Mouse (Mus musculus) kidney, postnatal 0 days (tissue): Measurements from ENCODE around the gene Fgfr2. TPM values are rescaled to one million over a fixed set of nuclear protein-coding genes. Genes with fewer than 3 reads are reported as not detected.

Source experiments
- ATAC-seq: fragments of 200-750 bp; cut with Nextera tagmentation; replicated peaks from 2 replicates; pipeline ENCODE4 v1.8.0; 2017; ENCODE audit warnings: low read depth, moderate number of reproducible peaks, moderate TSS enrichment, moderate library complexity; ENCODE audit not compliant: low FRiP score
- DNase-seq: peaks from one replicate; pipeline ENCODE4 v3.0.0-alpha.2; 2016; ENCODE audit warnings: low spot score
- H3K27ac ChIP-seq: fragments of 300-500 bp; sonication (generic); 2 replicates; pipeline ENCODE4 v1.5.1; 2014; ENCODE audit warnings: mild to moderate bottlenecking
- H3K27me3 ChIP-seq: fragments of 300-500 bp; sonication (generic); 2 replicates; pipeline ENCODE4 v1.6.1; 2014; ENCODE audit warnings: low read length, mixed read lengths; ENCODE audit not compliant: insufficient read depth
- H3K36me3 ChIP-seq: fragments of 300-500 bp; sonication (generic); 2 replicates; pipeline ENCODE4 v1.6.1; 2014; ENCODE audit warnings: low read length, mixed read lengths; ENCODE audit not compliant: insufficient read depth
- H3K4me1 ChIP-seq: fragments of 300-500 bp; sonication (generic); replicated peaks from 2 replicates; pipeline ENCODE4 v1.6.1; 2014; ENCODE audit warnings: antibody characterized with exemption, low read length, mixed read lengths; ENCODE audit not compliant: insufficient read depth
- H3K4me2 ChIP-seq: fragments of 300-500 bp; sonication (generic); 2 replicates; pipeline ENCODE4 v1.6.1; 2014; ENCODE audit warnings: mild to moderate bottlenecking, low read length, moderate library complexity, mixed read lengths
- H3K4me3 ChIP-seq: fragments of 300-500 bp; sonication (generic); replicated peaks from 2 replicates; pipeline ENCODE4 v1.5.1; 2014; ENCODE audit warnings: low read depth, low read length
- H3K9ac ChIP-seq: fragments of 300-500 bp; sonication (generic); 2 replicates; pipeline ENCODE4 v1.6.1; 2014; ENCODE audit warnings: low read depth, low read length
- H3K9me3 ChIP-seq: fragments of 300-500 bp; sonication (generic); replicated peaks from 2 replicates; pipeline ENCODE4 v1.6.1; 2016; ENCODE audit warnings: low read length, inconsistent platforms, mixed read lengths
- CTCF ChIP-seq: IDR thresholded peaks from 2 replicates; pipeline ENCODE4 v1.5.1; 2016; ENCODE audit warnings: antibody characterized with exemption, low read depth, mild to moderate bottlenecking, moderate library complexity
- WGBS: fragments of 180-500 bp; shearing (Covaris S2); extraction: QIAGEN DNeasy Blood & Tissue Kit; methylation state at CpG from one replicate; pipeline ENCODE4 v1.1.7; 2014; 5-methylcytosine and 5-hydroxymethylcytosine counted together
- polyA plus RNA-seq: library from polyadenylated mRNA; unstranded; fragments of >200 nt; fragmentation: Nextera tagmentation; extraction: Ambion mirVana; gene quantifications from 2 replicates; pipeline ENCODE4 v1.2.1, GENCODE M21; 2015

Gene Fgfr2
- polyA plus RNA-seq, 1 experiment from 2014 or later = 79.8 TPM

DNA sequence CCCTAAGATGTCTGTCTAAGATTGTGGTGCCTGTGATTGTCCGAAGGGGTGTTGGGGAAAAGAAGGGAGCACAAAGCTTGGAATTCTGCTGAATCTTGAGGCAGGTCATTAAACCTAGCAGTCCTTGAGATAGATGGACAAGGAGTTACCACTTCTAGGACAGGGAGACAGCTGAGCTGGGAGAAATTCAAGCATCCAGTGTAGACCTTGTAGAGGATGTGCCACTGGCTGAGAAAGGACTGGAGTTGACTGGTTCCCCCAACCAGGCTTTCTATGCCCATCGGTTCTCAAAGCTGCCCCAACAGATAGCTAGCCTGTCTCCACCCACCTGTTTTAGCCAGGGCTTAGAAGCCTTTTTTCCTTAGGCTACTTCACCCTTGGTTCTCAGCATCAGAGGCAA, 1576.7 kb downstream of the Fgfr2 start:
- no peak for ATAC-seq
- Histone ChIP-seq H3K9me3 (no peaks in the 10 kb centered on the region), H3K27ac (no peak overlapping the region), H3K9ac (no peak overlapping the region), H3K4me2 (no peak overlapping the region), H3K4me1 (peaks cover 18% of the 10 kb centered on the region; the same call in 1 of the 2 replicates), H3K36me3 (no peaks in the 10 kb centered on the region), H3K27me3 (peaks cover 94% of the 10 kb centered on the region), H3K4me3 (no peak overlapping the region)
- TF ChIP-seq CTCF = no peak
- no peak for DNase-seq
- WGBS = 1% methylated on average over 2 of the region's 2 CpGs

DNA sequence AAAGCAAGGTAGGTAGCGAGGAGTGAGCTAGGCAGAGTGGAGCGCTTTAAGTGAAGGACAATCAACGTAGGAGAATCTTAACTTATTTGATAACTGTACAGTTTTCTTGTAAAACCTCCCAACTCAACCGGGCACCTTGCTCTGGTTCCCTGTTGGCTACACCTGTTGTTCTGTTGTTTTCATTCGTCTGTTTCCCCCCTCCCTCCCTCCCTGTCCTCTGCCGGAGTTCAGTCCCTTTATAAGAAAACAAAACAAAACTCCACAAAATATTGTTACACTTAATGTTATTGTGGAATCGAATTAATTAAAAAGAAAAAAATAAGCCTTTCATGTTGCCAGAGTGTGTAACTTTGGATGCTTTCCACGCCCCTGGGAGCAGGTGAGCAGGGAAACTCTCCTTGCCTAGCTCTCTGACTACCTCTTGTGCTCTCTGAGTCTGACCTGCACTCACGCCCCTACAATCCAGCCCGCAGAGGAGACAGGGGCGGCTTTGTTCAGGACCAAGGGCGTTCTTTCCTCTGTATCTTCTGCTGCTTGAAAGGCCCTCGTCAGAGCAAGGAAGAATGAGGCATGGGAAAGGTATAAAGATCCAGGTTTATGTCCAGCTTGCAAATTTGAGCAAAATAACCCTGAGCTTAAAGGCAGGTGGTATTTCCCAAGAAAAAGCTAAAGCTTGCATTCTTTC, 1577.3 kb downstream of the Fgfr2 start:
- no peaks in the 10 kb centered on the region for H3K9me3 ChIP-seq
- ATAC-seq (no peak), DNase-seq (no peak)
- H3K9ac ChIP-seq = no peak overlapping the region
- H3K4me1 ChIP-seq = peaks cover 18% of the 10 kb centered on the region; the same call in 1 of the 2 replicates
- H3K36me3 ChIP-seq = no peaks in the 10 kb centered on the region
- peaks cover 94% of the 10 kb centered on the region for H3K27me3 ChIP-seq
- TF ChIP-seq CTCF = no peak
- H3K4me2 ChIP-seq = no peak overlapping the region
- WGBS = 5% methylated on average over 13 of the region's 13 CpGs
- H3K27ac ChIP-seq = no peak overlapping the region
- no peak overlapping the region for H3K4me3 ChIP-seq

DNA sequence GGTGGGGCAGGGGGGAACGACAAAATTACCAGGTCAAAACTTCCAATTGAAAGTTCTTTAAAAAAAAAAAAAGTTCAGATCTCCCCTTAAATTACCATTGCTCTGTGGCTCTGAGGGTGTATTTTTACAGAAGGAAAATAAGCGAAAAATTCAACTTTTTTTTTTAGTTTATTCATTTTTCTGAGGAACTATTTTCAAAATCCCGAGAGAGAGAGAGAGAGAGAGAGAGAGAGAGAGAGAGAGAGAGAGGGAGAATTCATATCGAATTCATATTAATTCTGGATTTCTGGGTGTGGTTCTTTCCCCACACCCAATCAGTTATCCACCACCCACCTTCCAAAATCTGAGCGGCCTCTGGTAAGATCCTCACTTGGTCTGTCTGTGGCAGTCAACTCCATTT, 1578.3 kb downstream of the Fgfr2 start:
- ATAC-seq (no peak), DNase-seq (no peak)
- Histone ChIP-seq H3K9ac (no peak overlapping the region), H3K27ac (no peak overlapping the region), H3K4me3 (no peak overlapping the region), H3K9me3 (no peaks in the 10 kb centered on the region), H3K4me2 (no peak overlapping the region), H3K4me1 (peaks cover 18% of the 10 kb centered on the region; the same call in 1 of the 2 replicates), H3K27me3 (peaks cover 93% of the 10 kb centered on the region), H3K36me3 (no peaks in the 10 kb centered on the region)
- no peak for TF ChIP-seq CTCF
- WGBS = 2% methylated on average over 5 of the region's 5 CpGs

DNA sequence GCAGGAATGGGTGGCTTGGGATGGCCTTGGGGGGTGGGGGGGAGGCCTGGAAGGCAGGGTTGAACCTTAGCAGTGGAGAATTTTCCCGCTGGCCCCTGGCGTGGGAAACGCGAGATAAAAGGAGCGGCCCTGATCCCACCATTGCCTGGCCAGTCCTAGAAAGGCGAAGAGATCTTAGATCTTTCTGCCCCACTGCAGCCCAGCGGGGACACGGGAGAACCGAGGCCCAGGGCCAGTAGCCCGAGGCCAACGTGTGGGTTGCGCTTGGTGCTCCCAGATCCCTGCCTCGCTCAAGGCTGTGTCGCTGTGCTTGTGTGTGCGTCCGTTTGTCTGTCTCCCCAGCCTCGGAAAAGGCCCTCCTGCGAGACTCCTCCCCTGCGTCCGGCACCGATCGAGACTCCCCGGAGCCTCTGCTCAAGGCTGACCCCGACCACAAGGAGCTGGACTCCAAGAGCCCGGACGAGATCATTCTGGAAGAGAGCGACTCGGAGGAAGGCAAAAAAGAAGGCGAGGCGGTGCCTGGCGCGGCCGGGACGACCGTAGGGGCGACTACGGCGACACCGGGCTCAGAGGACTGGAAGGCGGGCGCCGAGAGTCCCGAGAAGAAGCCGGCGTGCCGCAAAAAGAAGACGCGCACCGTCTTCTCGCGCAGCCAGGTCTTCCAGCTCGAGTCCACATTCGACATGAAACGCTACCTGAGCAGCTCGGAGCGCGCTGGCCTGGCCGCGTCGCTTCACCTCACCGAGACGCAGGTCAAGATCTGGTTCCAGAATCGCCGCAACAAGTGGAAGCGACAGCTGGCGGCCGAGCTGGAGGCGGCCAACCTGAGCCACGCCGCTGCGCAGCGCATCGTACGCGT, 1579.3 kb downstream of the Fgfr2 start:
- no peak overlapping the region for H3K9ac ChIP-seq
- H3K27me3 ChIP-seq = peaks cover 93% of the 10 kb centered on the region
- WGBS = under 1% methylated on average over 74 of the region's 75 CpGs
- ATAC-seq = no peak
- no peaks in the 10 kb centered on the region for H3K9me3 ChIP-seq
- TF ChIP-seq CTCF = no peak
- H3K27ac ChIP-seq = no peak overlapping the region
- peak overlapping the region; percentile 31 for H3K4me3 ChIP-seq
- no peak for DNase-seq
- H3K4me1 ChIP-seq = peaks cover 18% of the 10 kb centered on the region; the same call in 1 of the 2 replicates
- H3K4me2 ChIP-seq = peak overlapping the region; percentile 61
- H3K36me3 ChIP-seq = no peaks in the 10 kb centered on the region

DNA sequence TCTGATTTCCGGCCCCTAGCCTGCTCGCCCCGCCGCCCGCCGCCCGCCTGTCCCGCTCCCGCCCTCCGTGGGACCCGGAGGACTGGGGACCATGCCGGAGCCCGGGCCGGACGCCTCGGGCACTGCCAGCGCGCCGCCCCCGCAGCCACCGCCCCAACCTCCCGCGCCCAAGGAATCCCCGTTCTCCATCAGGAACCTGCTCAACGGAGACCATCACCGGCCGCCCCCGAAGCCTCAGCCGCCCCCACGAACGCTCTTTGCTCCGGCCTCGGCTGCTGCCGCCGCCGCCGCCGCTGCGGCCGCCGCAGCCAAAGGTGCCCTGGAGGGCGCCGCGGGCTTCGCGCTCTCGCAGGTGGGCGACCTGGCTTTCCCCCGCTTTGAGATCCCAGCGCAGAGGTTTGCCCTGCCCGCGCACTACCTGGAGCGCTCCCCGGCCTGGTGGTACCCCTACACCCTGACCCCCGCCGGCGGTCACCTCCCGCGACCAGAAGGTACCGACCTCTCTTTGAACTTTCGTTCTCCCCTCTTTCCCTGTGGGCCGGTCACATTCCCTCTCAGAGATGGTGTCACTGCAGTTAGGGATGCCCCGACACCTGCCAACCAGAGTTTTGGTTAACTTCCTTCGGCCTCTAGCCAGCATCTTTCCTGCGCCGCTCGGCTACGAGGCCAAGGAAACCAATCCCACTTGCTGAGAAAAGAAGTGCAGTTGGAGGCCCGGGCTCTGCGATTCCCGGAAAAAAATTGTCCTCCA, 1580.1 kb downstream of the Fgfr2 start:
- WGBS = under 1% methylated on average over 69 of the region's 71 CpGs
- Histone ChIP-seq H3K4me3 (peak overlapping the region; percentile 31), H3K9ac (no peak overlapping the region), H3K4me2 (peak overlapping the region; percentile 61), H3K27ac (no peak overlapping the region), H3K27me3 (peaks cover 86% of the 10 kb centered on the region), H3K36me3 (no peaks in the 10 kb centered on the region), H3K4me1 (peaks cover 18% of the 10 kb centered on the region; the same call in 1 of the 2 replicates), H3K9me3 (no peaks in the 10 kb centered on the region)
- no peak for ATAC-seq
- no peak for TF ChIP-seq CTCF
- DNase-seq = no peak
